Mouse (Mus musculus): ENCODE measurements around the gene Arpp21. TPM values are rescaled to one million over a fixed set of nuclear protein-coding genes. Genes with fewer than 3 reads are reported as not detected.

Gene Arpp21
- total and polyA plus RNA-seq, 3 experiments, result 0.99 to 1.3 (median 1.0) TPM

- H3K27ac ChIP-seq, result no peak overlapping the region
- WGBS, result 81% methylated on average over 4 of the region's 4 CpGs
- no peak for DNase-seq
- H3K9ac ChIP-seq (ENCODE audit: low read depth, low read length), result no peak overlapping the region
- H3K36me3 ChIP-seq (ENCODE audit: control insufficient read depth, insufficient read depth, low read length), result peaks cover 4% of the 10 kb centered on the region; the same call in 1 of the 2 replicates
- no peaks in the 10 kb centered on the region for H3K4me1 ChIP-seq (ENCODE audit: control insufficient read depth, insufficient read depth, low read length)
- no peaks in the 10 kb centered on the region for H3K79me2 ChIP-seq (replicated peaks; ENCODE audit: control insufficient read depth, insufficient read depth, low read length)
- TF ChIP-seq CTCF (IDR thresholded peaks at IDR 0.05), result no peak
- TF ChIP-seq EP300 (IDR thresholded peaks at IDR 0.05; ENCODE audit: insufficient read depth, low read depth, low read length), result no peak
- no peak for TF ChIP-seq POLR2A (IDR thresholded peaks at IDR 0.05; ENCODE audit: insufficient read depth, low read depth, low read length)
- no peaks in the 10 kb centered on the region for H3K27me3 ChIP-seq (ENCODE audit: control insufficient read depth, insufficient read depth, low read length)
- no peak overlapping the region for H3K4me3 ChIP-seq
- intact Hi-C loops (cut with DNase I), result no loop called here
These were observed 55.7 kb downstream of the Arpp21 start for GRCm38 (mm10) chr9:112180006-112180405.

- peaks cover 4% of the 10 kb centered on the region; the same call in 1 of the 2 replicates for H3K36me3 ChIP-seq (ENCODE audit: control insufficient read depth, insufficient read depth, low read length)
- H3K4me3 ChIP-seq, result no peak overlapping the region
- DNase-seq, result no peak
- H3K27ac ChIP-seq, result peak overlapping the region; percentile 13; the same call in 1 of the 2 replicates
- H3K27me3 ChIP-seq (ENCODE audit: control insufficient read depth, insufficient read depth, low read length), result no peaks in the 10 kb centered on the region
- no peaks in the 10 kb centered on the region for H3K4me1 ChIP-seq (ENCODE audit: control insufficient read depth, insufficient read depth, low read length)
- TF ChIP-seq POLR2A (IDR thresholded peaks at IDR 0.05; ENCODE audit: insufficient read depth, low read depth, low read length) (no peak), CTCF (IDR thresholded peaks at IDR 0.05) (no peak), EP300 (IDR thresholded peaks at IDR 0.05; ENCODE audit: insufficient read depth, low read depth, low read length) (no peak)
- no peak overlapping the region for H3K9ac ChIP-seq (ENCODE audit: low read depth, low read length)
- intact Hi-C loops (cut with DNase I), result no loop called here
- WGBS, result 25% methylated on average over 5 of the region's 5 CpGs
- no peaks in the 10 kb centered on the region for H3K79me2 ChIP-seq (replicated peaks; ENCODE audit: control insufficient read depth, insufficient read depth, low read length)
These were observed 57.3 kb downstream of the Arpp21 start for GRCm38 (mm10) chr9:112178438-112178837.

- no peak overlapping the region for H3K4me3 ChIP-seq
- H3K79me2 ChIP-seq (replicated peaks; ENCODE audit: control insufficient read depth, insufficient read depth, low read length), result no peaks in the 10 kb centered on the region
- no peak for TF ChIP-seq EP300 (IDR thresholded peaks at IDR 0.05; ENCODE audit: insufficient read depth, low read depth, low read length)
- TF ChIP-seq POLR2A (IDR thresholded peaks at IDR 0.05; ENCODE audit: insufficient read depth, low read depth, low read length), result no peak
- no peak for TF ChIP-seq CTCF (IDR thresholded peaks at IDR 0.05)
- no peak overlapping the region for H3K27ac ChIP-seq
- no peak overlapping the region for H3K9ac ChIP-seq (ENCODE audit: low read depth, low read length)
- no peaks in the 10 kb centered on the region for H3K4me1 ChIP-seq (ENCODE audit: control insufficient read depth, insufficient read depth, low read length)
- DNase-seq, result no peak
- intact Hi-C loops (cut with DNase I), result no loop called here
- H3K36me3 ChIP-seq (ENCODE audit: control insufficient read depth, insufficient read depth, low read length), result peaks cover 4% of the 10 kb centered on the region; the same call in 1 of the 2 replicates
- H3K27me3 ChIP-seq (ENCODE audit: control insufficient read depth, insufficient read depth, low read length), result no peaks in the 10 kb centered on the region
- WGBS, result 70% methylated on average over 2 of the region's 2 CpGs
These were observed 58.2 kb downstream of the Arpp21 start for GRCm38 (mm10) chr9:112177569-112177968.

- Histone ChIP-seq H3K27me3 (ENCODE audit: control insufficient read depth, insufficient read depth, low read length) (no peaks in the 10 kb centered on the region), H3K4me1 (ENCODE audit: control insufficient read depth, insufficient read depth, low read length) (no peaks in the 10 kb centered on the region), H3K36me3 (ENCODE audit: control insufficient read depth, insufficient read depth, low read length) (peaks cover 4% of the 10 kb centered on the region; the same call in 1 of the 2 replicates), H3K27ac (no peak overlapping the region), H3K79me2 (replicated peaks; ENCODE audit: control insufficient read depth, insufficient read depth, low read length) (no peaks in the 10 kb centered on the region), H3K9ac (ENCODE audit: low read depth, low read length) (no peak overlapping the region), H3K4me3 (no peak overlapping the region)
- no peak for DNase-seq
- TF ChIP-seq CTCF (IDR thresholded peaks at IDR 0.05) (no peak), POLR2A (IDR thresholded peaks at IDR 0.05; ENCODE audit: insufficient read depth, low read depth, low read length) (no peak), EP300 (IDR thresholded peaks at IDR 0.05; ENCODE audit: insufficient read depth, low read depth, low read length) (no peak)
- 58% methylated on average over 6 of the region's 6 CpGs for WGBS
- intact Hi-C loops (cut with DNase I), result no loop called here
These were observed 59.4 kb downstream of the Arpp21 start for GRCm38 (mm10) chr9:112176317-112176716.

GRCm38 (mm10) chr9:112174407-112175357 is 61.1 kb downstream of the Arpp21 start:
- DNase-seq, result no peak
- H3K4me1 ChIP-seq (ENCODE audit: control insufficient read depth, insufficient read depth, low read length), result no peaks in the 10 kb centered on the region
- H3K27me3 ChIP-seq (ENCODE audit: control insufficient read depth, insufficient read depth, low read length), result no peaks in the 10 kb centered on the region
- 26% methylated on average over 15 of the region's 15 CpGs for WGBS
- H3K79me2 ChIP-seq (replicated peaks; ENCODE audit: control insufficient read depth, insufficient read depth, low read length), result no peaks in the 10 kb centered on the region
- intact Hi-C loops (cut with DNase I), result no loop called here
- H3K36me3 ChIP-seq (ENCODE audit: control insufficient read depth, insufficient read depth, low read length), result peaks cover 4% of the 10 kb centered on the region; the same call in 1 of the 2 replicates
- H3K27ac ChIP-seq, result no peak overlapping the region
- no peak for TF ChIP-seq EP300 (IDR thresholded peaks at IDR 0.05; ENCODE audit: insufficient read depth, low read depth, low read length)
- TF ChIP-seq CTCF (IDR thresholded peaks at IDR 0.05), result no peak
- no peak for TF ChIP-seq POLR2A (IDR thresholded peaks at IDR 0.05; ENCODE audit: insufficient read depth, low read depth, low read length)
- H3K4me3 ChIP-seq, result no peak overlapping the region
- no peak overlapping the region for H3K9ac ChIP-seq (ENCODE audit: low read depth, low read length)

DNA sequence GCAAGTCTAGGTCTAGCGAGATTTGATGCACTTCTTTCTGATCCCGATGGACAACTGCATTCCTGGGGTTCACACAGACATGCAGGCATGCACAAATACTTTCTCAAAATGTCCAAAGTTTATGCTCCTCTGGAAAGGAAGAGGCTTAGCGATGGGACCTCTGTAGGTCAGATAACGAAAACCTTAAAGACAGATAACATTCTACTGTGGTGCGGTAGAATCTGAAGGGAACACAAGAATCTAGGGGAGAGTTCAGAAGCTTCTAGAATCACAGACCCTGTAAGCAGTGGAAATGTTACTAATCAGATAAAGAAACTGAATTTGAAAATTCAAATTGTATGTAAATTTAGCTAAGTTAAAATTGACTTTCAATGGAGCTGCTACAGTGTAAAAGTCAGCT is 62.0 kb downstream of the Arpp21 start:
- TF ChIP-seq EP300 (IDR thresholded peaks at IDR 0.05; ENCODE audit: insufficient read depth, low read depth, low read length) (no peak), POLR2A (IDR thresholded peaks at IDR 0.05; ENCODE audit: insufficient read depth, low read depth, low read length) (no peak), CTCF (IDR thresholded peaks at IDR 0.05) (no peak)
- H3K4me1 ChIP-seq (ENCODE audit: control insufficient read depth, insufficient read depth, low read length), result no peaks in the 10 kb centered on the region
- DNase-seq, result no peak
- no peaks in the 10 kb centered on the region for H3K27me3 ChIP-seq (ENCODE audit: control insufficient read depth, insufficient read depth, low read length)
- H3K27ac ChIP-seq, result no peak overlapping the region
- WGBS, result 62% methylated on average over 5 of the region's 5 CpGs
- no peak overlapping the region for H3K9ac ChIP-seq (ENCODE audit: low read depth, low read length)
- H3K79me2 ChIP-seq (replicated peaks; ENCODE audit: control insufficient read depth, insufficient read depth, low read length), result no peaks in the 10 kb centered on the region
- intact Hi-C loops (cut with DNase I), result no loop called here
- peaks cover under 1% of the 10 kb centered on the region; the same call in 1 of the 2 replicates for H3K36me3 ChIP-seq (ENCODE audit: control insufficient read depth, insufficient read depth, low read length)
- no peak overlapping the region for H3K4me3 ChIP-seq

All from heart, adult 2 months (tissue).